ENCODE assay signal across 15 mouse cellular contexts in genomic region chr12:87305767-87306583, GRCm38 (mm10). TPM values are rescaled to one million over a fixed set of nuclear protein-coding genes. Genes with fewer than 3 reads are reported as not detected.
DNase-seq lines count a peak whose midpoint lies in the region; ATAC-seq and TF ChIP-seq lines count a peak whose summit lies in the region.
"Had no signal": no experiment of that assay in that cellular context is flagged by ENCODE, and none has a peak within 500 bp of the region (broad histone marks: within the 10 kb centered on the region; RNA-seq: fewer than 3 reads in every experiment).

No protein-coding gene starts in this region.

- intact Hi-C loops in gastrocnemius, postnatal 36 days (cut with DNase I): no loop called here

- 0 out of 2 replicates have a peak overlapping the region, but pooled peaks have one; percentile 11 for H3K4me2 ChIP-seq in heart, embryonic 16.5 days (ENCODE audit: low read depth, low read length)
- H3K4me2 ChIP-seq in heart, embryonic 11.5 days: no peak overlapping the region
- H3K4me2 ChIP-seq in forebrain, postnatal 0 days (ENCODE audit: low read depth): peak overlapping the region; percentile 2; the same call in 1 of the 2 replicates
- H3K4me2 ChIP-seq: embryonic facial prominence, embryonic 15.5 days; heart, embryonic 13.5 days had no signal

- H3K9me3 ChIP-seq in heart, embryonic 16.5 days (replicated peaks; ENCODE audit: control insufficient read depth, low read length): no peaks in the 10 kb centered on the region
- no peaks in the 10 kb centered on the region for H3K9me3 ChIP-seq in heart, embryonic 11.5 days (replicated peaks; ENCODE audit: control insufficient read depth, low read length)
- H3K9me3 ChIP-seq in forebrain, postnatal 0 days (ENCODE audit: low read length): no peaks in the 10 kb centered on the region
- H3K9me3 ChIP-seq: embryonic facial prominence, embryonic 15.5 days; heart, embryonic 13.5 days had no signal

- H3K9ac ChIP-seq in heart, embryonic 16.5 days (ENCODE audit: low read length): no peak overlapping the region
- no peak overlapping the region for H3K9ac ChIP-seq in heart, embryonic 11.5 days (ENCODE audit: low read depth, low read length)
- no peak overlapping the region for H3K9ac ChIP-seq in forebrain, postnatal 0 days
- H3K9ac ChIP-seq: embryonic facial prominence, embryonic 15.5 days; heart, embryonic 13.5 days; liver, embryonic 14.5 days had no signal

- H3K4me1 ChIP-seq in heart, embryonic 16.5 days (ENCODE audit: control insufficient read depth, insufficient read depth, low read length): peaks cover 12% of the 10 kb centered on the region
- H3K4me1 ChIP-seq in heart, embryonic 11.5 days (ENCODE audit: control insufficient read depth, insufficient read depth, low read length): no peaks in the 10 kb centered on the region; the same call in 1 of the 2 replicates
- peaks cover 9% of the 10 kb centered on the region; the same call in 1 of the 2 replicates for H3K4me1 ChIP-seq in cerebellum, adult 2 months (ENCODE audit: control insufficient read depth, insufficient read depth, low read length)
- H3K4me1 ChIP-seq in forebrain, postnatal 0 days (ENCODE audit: insufficient read depth): no peaks in the 10 kb centered on the region
- H3K4me1 ChIP-seq: embryonic facial prominence, embryonic 15.5 days had no signal

- no peak overlapping the region for H3K27ac ChIP-seq in heart, embryonic 16.5 days (ENCODE audit: low read length)
- no peak overlapping the region for H3K27ac ChIP-seq in heart, embryonic 11.5 days (ENCODE audit: low read depth, low read length)
- H3K27ac ChIP-seq in cerebellum, adult 2 months (ENCODE audit: insufficient read depth, low read length): no peak overlapping the region
- no peak overlapping the region; the same call in 1 of the 2 replicates for H3K27ac ChIP-seq in forebrain, postnatal 0 days (ENCODE audit: low read depth, low read length)
- H3K27ac ChIP-seq: embryonic facial prominence, embryonic 15.5 days; heart, embryonic 13.5 days; left cerebral cortex, adult 2 months; liver, embryonic 14.5 days had no signal

- 32% methylated on average over 13 of the region's 13 CpGs for WGBS in heart, embryonic 16.5 days
- 46% methylated on average over 13 of the region's 13 CpGs for WGBS in heart, embryonic 11.5 days (ENCODE audit: insufficient replicate concordance)
- WGBS in cerebellum, adult 2 months: 9% methylated on average over 13 of the region's 13 CpGs
- 18% methylated on average over 13 of the region's 13 CpGs for WGBS in forebrain, postnatal 0 days

- peaks cover 21% of the 10 kb centered on the region for H3K36me3 ChIP-seq in heart, embryonic 16.5 days (ENCODE audit: control insufficient read depth, insufficient read depth)
- peaks cover 15% of the 10 kb centered on the region; the same call in 1 of the 2 replicates for H3K36me3 ChIP-seq in heart, embryonic 11.5 days (ENCODE audit: control insufficient read depth, insufficient read depth, low read length)
- peaks cover 18% of the 10 kb centered on the region for H3K36me3 ChIP-seq in forebrain, postnatal 0 days (ENCODE audit: insufficient read depth)

- no peaks in the 10 kb centered on the region for H3K27me3 ChIP-seq in heart, embryonic 16.5 days (ENCODE audit: control insufficient read depth, insufficient read depth, low read length)
- peaks cover 3% of the 10 kb centered on the region; the same call in 1 of the 2 replicates for H3K27me3 ChIP-seq in heart, embryonic 11.5 days (ENCODE audit: control insufficient read depth, insufficient read depth, low read length)
- no peaks in the 10 kb centered on the region for H3K27me3 ChIP-seq in cerebellum, adult 2 months (ENCODE audit: control insufficient read depth, insufficient read depth, low read length)
- peaks cover 4% of the 10 kb centered on the region for H3K27me3 ChIP-seq in forebrain, postnatal 0 days (ENCODE audit: insufficient read depth, low read length)
- H3K27me3 ChIP-seq: embryonic facial prominence, embryonic 15.5 days had no signal

- no peak overlapping the region for H3K4me3 ChIP-seq in heart, embryonic 16.5 days (ENCODE audit: low read length)
- no peak overlapping the region for H3K4me3 ChIP-seq in heart, embryonic 11.5 days (ENCODE audit: low read depth, low read length)
- H3K4me3 ChIP-seq in cerebellum, adult 2 months (replicated peaks; ENCODE audit: insufficient read depth, low read depth, low read length): no peak overlapping the region
- H3K4me3 ChIP-seq in forebrain, postnatal 0 days (ENCODE audit: low read depth, low read length): no peak overlapping the region
- H3K4me3 ChIP-seq: embryonic facial prominence, embryonic 15.5 days; heart, embryonic 13.5 days; left cerebral cortex, adult 2 months had no signal

- TF ChIP-seq CTCF in cerebellum, adult 2 months (IDR thresholded peaks at IDR 0.05; ENCODE audit: borderline replicate concordance, insufficient read depth, low read depth, low read length): no peak
- TF ChIP-seq CTCF in forebrain, postnatal 0 days (IDR thresholded peaks at IDR 0.05; ENCODE audit: low read depth): no peak

- peak; percentile 60 for ATAC-seq in heart, embryonic 16.5 days (replicated peaks; ENCODE audit: extremely low read depth, insufficient read depth, low FRiP score)
- no peak for ATAC-seq in heart, embryonic 11.5 days (replicated peaks; ENCODE audit: insufficient number of reproducible peaks, low FRiP score, low TSS enrichment)
- peak; percentile 65 for ATAC-seq in forebrain, postnatal 0 days
- ATAC-seq: intestine, embryonic 16.5 days had no signal

- no peak for TF ChIP-seq POLR2A in cerebellum, adult 2 months (IDR thresholded peaks at IDR 0.05; ENCODE audit: borderline replicate concordance, insufficient read depth, low read length)

- peak; percentile 11 for DNase-seq in Muller cell, postnatal 12 days (ENCODE audit: inconsistent ontology term)
- peak; percentile 50 to 55 for DNase-seq in cerebellum, adult 2 months
- DNase-seq in forebrain, postnatal 0 days: peak; percentile 52
- DNase-seq in T-cell, adult 2 months (ENCODE audit: low spot score): no peak
- DNase-seq in yolk sac, embryonic 10.5 days (ENCODE audit: low spot score): no peak
- DNase-seq in gastrocnemius, postnatal 36 days: no peak
- DNase-seq: retina, postnatal 1 day; thymus, adult 2 months had no signal

RNA-seq across cellular contexts. Expression of gene Ism2, which starts 6.5 kb away (rescaled TPM):
- polyA plus RNA-seq in heart, embryonic 16.5 days (2015; fragmentation: Nextera tagmentation; extraction: Ambion mirVana): 0.38 and 0.69 TPM in 2 replicates
- polyA plus RNA-seq in heart, embryonic 11.5 days (2014; fragmentation: Nextera tagmentation; extraction: Ambion mirVana): 0.44 and 0.83 TPM in 2 replicates
- 0.21 and 0.26 TPM in 2 replicates for polyA plus RNA-seq in cerebellum, adult 2 months (2012; rRNA removed)
- 0.69 and 1.1 TPM in 2 replicates for total RNA-seq in forebrain, postnatal 0 days (2014; rRNA removed)
- polyA plus RNA-seq in forebrain, postnatal 0 days (2015; fragmentation: Nextera tagmentation; extraction: Ambion mirVana): 0.88 and 1.8 TPM in 2 replicates
- not detected for total RNA-seq in gastrocnemius, postnatal 36 days (2021)

RNA-seq across cellular contexts. Expression of gene Ahsa1, which starts 39.7 kb away (rescaled TPM):
- polyA plus RNA-seq in heart, embryonic 16.5 days (2015; fragmentation: Nextera tagmentation; extraction: Ambion mirVana): 185 and 191 TPM in 2 replicates
- polyA plus RNA-seq in heart, embryonic 11.5 days (2014; fragmentation: Nextera tagmentation; extraction: Ambion mirVana): 196 and 214 TPM in 2 replicates
- polyA plus RNA-seq in cerebellum, adult 2 months (2012; rRNA removed): 238 and 246 TPM in 2 replicates
- 137 and 184 TPM in 2 replicates for total RNA-seq in forebrain, postnatal 0 days (2014; rRNA removed)
- polyA plus RNA-seq in forebrain, postnatal 0 days (2015; fragmentation: Nextera tagmentation; extraction: Ambion mirVana): 171 and 187 TPM in 2 replicates
- 100 to 1,000 TPM; 117 to 123 TPM for total RNA-seq in gastrocnemius, postnatal 36 days (2021)

RNA-seq across cellular contexts. Expression of gene Vipas39, which starts 39.9 kb away (rescaled TPM):
- 35.2 and 37.5 TPM in 2 replicates for polyA plus RNA-seq in heart, embryonic 16.5 days (2015; fragmentation: Nextera tagmentation; extraction: Ambion mirVana)
- polyA plus RNA-seq in heart, embryonic 11.5 days (2014; fragmentation: Nextera tagmentation; extraction: Ambion mirVana): 34.8 and 36.9 TPM in 2 replicates
- 58.2 and 60.3 TPM in 2 replicates for polyA plus RNA-seq in cerebellum, adult 2 months (2012; rRNA removed)
- total RNA-seq in forebrain, postnatal 0 days (2014; rRNA removed): 77.6 and 79.4 TPM in 2 replicates
- 54.6 and 57.7 TPM in 2 replicates for polyA plus RNA-seq in forebrain, postnatal 0 days (2015; fragmentation: Nextera tagmentation; extraction: Ambion mirVana)
- 10 to 100 TPM in 1 of 2 experiments, 1 to 10 TPM in 1; 7.3 to 10.1 TPM for total RNA-seq in gastrocnemius, postnatal 36 days (2021)

Comparison
In these comparisons a context has a peak if more than half of its experiments do, and no peak if none do; other contexts are left out.
1. DNase-seq: peak in Muller cell, postnatal 12 days (single experiment), cerebellum, adult 2 months (2 of 2) and forebrain, postnatal 0 days (single experiment); none in T-cell, adult 2 months (single experiment), yolk sac, embryonic 10.5 days (single experiment) and gastrocnemius, postnatal 36 days (0 of 2).